ENCODE assay signal across 19 mouse cellular contexts in the genomic region with DNA sequence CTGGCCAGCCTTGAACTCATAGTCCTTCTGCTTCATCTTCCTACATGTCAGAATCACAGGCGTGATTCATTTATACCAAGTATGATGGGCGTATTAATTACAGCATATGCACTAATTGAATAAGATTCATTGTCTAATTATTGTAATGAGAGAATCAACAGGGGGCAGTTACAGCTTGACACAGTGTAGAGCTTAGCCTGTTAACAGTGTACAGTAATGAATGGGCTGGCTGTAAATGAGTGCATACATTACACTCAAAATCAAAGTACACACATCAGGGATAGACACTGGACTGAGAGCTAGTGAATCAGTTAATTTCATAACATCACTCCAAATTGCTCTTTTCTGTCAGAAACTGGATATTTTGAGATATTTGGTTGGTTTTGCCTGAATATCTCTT.
DNase-seq lines count a peak whose midpoint lies in the region; ATAC-seq and TF ChIP-seq lines count a peak whose summit lies in the region.
"Had no signal": no experiment of that assay in that cellular context is flagged by ENCODE, and none has a peak within 500 bp of the region (broad histone marks: within the 10 kb centered on the region; RNA-seq: fewer than 3 reads in every experiment).

No protein-coding gene starts in this region.

- no peak for TF ChIP-seq CTCF in forebrain, postnatal 0 days (IDR thresholded peaks at IDR 0.05; ENCODE audit: low read depth)
- no peak for TF ChIP-seq CTCF in brain, embryonic 14.5 days (IDR thresholded peaks at IDR 0.05; ENCODE audit: borderline replicate concordance, extremely low read depth, insufficient read depth, insufficient read length)

- DNase-seq in forebrain, postnatal 0 days = no peak
- DNase-seq in midbrain, embryonic 11.5 days (ENCODE audit: low spot score, missing footprints) = peak; percentile 53
- DNase-seq in brain, embryonic 14.5 days (ENCODE audit: low read depth) = peak; percentile 53
- DNase-seq in retina, postnatal 1 day = peak; percentile 89
- DNase-seq in gastrocnemius, postnatal 10 days = no peak
- DNase-seq: adrenal gland, postnatal 14 days; cerebellum, adult 2 months; cerebellum, postnatal 10 days; gastrocnemius, postnatal 25 days; heart, postnatal 36 days had no signal

- TF ChIP-seq POLR2A in brain, embryonic 14.5 days (IDR thresholded peaks at IDR 0.05; ENCODE audit: borderline replicate concordance, extremely low read depth, insufficient read depth, insufficient read length, poor library complexity, severe bottlenecking) = no peak

- ATAC-seq in forebrain, embryonic 15.5 days (replicated peaks) = 0 out of 2 replicates have a peak, but pooled peaks have one; percentile 6
- no peak for ATAC-seq in forebrain, postnatal 0 days
- no peak for ATAC-seq in midbrain, embryonic 11.5 days (ENCODE audit: low FRiP score)
- ATAC-seq in midbrain, embryonic 15.5 days (replicated peaks) = no peak
- ATAC-seq: activated CD4-positive, CD25-positive, alpha-beta regulatory T cell, adult 4 months; intestine, embryonic 16.5 days; Patski had no signal

- H3K4me3 ChIP-seq in forebrain, embryonic 15.5 days = no peak overlapping the region
- no peak overlapping the region for H3K4me3 ChIP-seq in forebrain, postnatal 0 days (ENCODE audit: low read depth, low read length)
- H3K4me3 ChIP-seq in midbrain, embryonic 11.5 days (ENCODE audit: low read depth, low read length) = no peak overlapping the region
- no peak overlapping the region for H3K4me3 ChIP-seq in midbrain, embryonic 15.5 days
- H3K4me3 ChIP-seq: embryonic facial prominence, embryonic 10.5 days; heart, embryonic 13.5 days; hindbrain, embryonic 12.5 days had no signal

- H3K27me3 ChIP-seq in forebrain, embryonic 15.5 days = no peaks in the 10 kb centered on the region
- H3K27me3 ChIP-seq in forebrain, postnatal 0 days (ENCODE audit: insufficient read depth, low read length) = no peaks in the 10 kb centered on the region
- H3K27me3 ChIP-seq in midbrain, embryonic 11.5 days (ENCODE audit: control insufficient read depth, insufficient read depth, low read length) = no peaks in the 10 kb centered on the region
- H3K27me3 ChIP-seq in midbrain, embryonic 15.5 days (replicated peaks) = no peaks in the 10 kb centered on the region
- H3K27me3 ChIP-seq: CH12.LX; heart, embryonic 13.5 days; hindbrain, embryonic 12.5 days; Patski had no signal

- H3K36me3 ChIP-seq in forebrain, embryonic 15.5 days = peaks cover 6% of the 10 kb centered on the region; the same call in 1 of the 2 replicates
- H3K36me3 ChIP-seq in forebrain, postnatal 0 days (ENCODE audit: insufficient read depth) = no peaks in the 10 kb centered on the region
- H3K36me3 ChIP-seq in midbrain, embryonic 11.5 days (ENCODE audit: control insufficient read depth, insufficient read depth, low read length) = no peaks in the 10 kb centered on the region
- H3K36me3 ChIP-seq in midbrain, embryonic 15.5 days (replicated peaks) = no peaks in the 10 kb centered on the region
- H3K36me3 ChIP-seq: hindbrain, embryonic 12.5 days had no signal

- 33% methylated on average over 2 of the region's 2 CpGs for WGBS in forebrain, embryonic 15.5 days
- WGBS in forebrain, postnatal 0 days = 49% methylated on average over 2 of the region's 2 CpGs
- 97% methylated on average over 2 of the region's 2 CpGs for WGBS in midbrain, embryonic 11.5 days
- WGBS in midbrain, embryonic 15.5 days = 84% methylated on average over 2 of the region's 2 CpGs

- H3K27ac ChIP-seq in forebrain, embryonic 15.5 days (replicated peaks) = no peak overlapping the region
- no peak overlapping the region for H3K27ac ChIP-seq in forebrain, postnatal 0 days (ENCODE audit: low read depth, low read length)
- H3K27ac ChIP-seq in midbrain, embryonic 11.5 days (ENCODE audit: low read depth, low read length) = no peak overlapping the region
- no peak overlapping the region for H3K27ac ChIP-seq in midbrain, embryonic 15.5 days
- H3K27ac ChIP-seq: embryonic facial prominence, embryonic 10.5 days; heart, embryonic 13.5 days; hindbrain, embryonic 12.5 days had no signal

- H3K9me3 ChIP-seq in forebrain, embryonic 15.5 days = no peaks in the 10 kb centered on the region
- no peaks in the 10 kb centered on the region for H3K9me3 ChIP-seq in forebrain, postnatal 0 days (ENCODE audit: low read length)
- H3K9me3 ChIP-seq in midbrain, embryonic 11.5 days (ENCODE audit: control insufficient read depth, low read length) = no peaks in the 10 kb centered on the region
- no peaks in the 10 kb centered on the region for H3K9me3 ChIP-seq in midbrain, embryonic 15.5 days
- H3K9me3 ChIP-seq: embryonic facial prominence, embryonic 10.5 days; heart, embryonic 13.5 days; hindbrain, embryonic 12.5 days had no signal

- H3K4me1 ChIP-seq in forebrain, embryonic 15.5 days = peaks cover 45% of the 10 kb centered on the region
- peaks cover 13% of the 10 kb centered on the region for H3K4me1 ChIP-seq in forebrain, postnatal 0 days (ENCODE audit: insufficient read depth)
- peaks cover 6% of the 10 kb centered on the region for H3K4me1 ChIP-seq in midbrain, embryonic 11.5 days (ENCODE audit: control insufficient read depth, insufficient read depth, low read length)
- peaks cover 31% of the 10 kb centered on the region for H3K4me1 ChIP-seq in midbrain, embryonic 15.5 days

- no peak overlapping the region for H3K4me2 ChIP-seq in forebrain, embryonic 15.5 days (replicated peaks)
- H3K4me2 ChIP-seq in forebrain, postnatal 0 days (ENCODE audit: low read depth) = no peak overlapping the region
- no peak overlapping the region for H3K4me2 ChIP-seq in midbrain, embryonic 11.5 days
- no peak overlapping the region for H3K4me2 ChIP-seq in midbrain, embryonic 15.5 days
- H3K4me2 ChIP-seq: heart, embryonic 13.5 days; hindbrain, embryonic 12.5 days had no signal

- no peak overlapping the region for H3K9ac ChIP-seq in forebrain, embryonic 15.5 days (replicated peaks)
- H3K9ac ChIP-seq in forebrain, postnatal 0 days = no peak overlapping the region
- H3K9ac ChIP-seq in midbrain, embryonic 11.5 days (ENCODE audit: low read length) = no peak overlapping the region
- H3K9ac ChIP-seq in midbrain, embryonic 15.5 days = no peak overlapping the region
- H3K9ac ChIP-seq: heart, embryonic 13.5 days; hindbrain, embryonic 12.5 days had no signal

Comparison
In these comparisons a context has a peak if more than half of its experiments do, and no peak if none do; other contexts are left out.
1. DNase-seq: peak in midbrain, embryonic 11.5 days (single experiment), brain, embryonic 14.5 days (single experiment) and retina, postnatal 1 day (single experiment); none in forebrain, postnatal 0 days (single experiment) and gastrocnemius, postnatal 10 days (single experiment).